Mouse (Mus musculus) adrenal gland, postnatal 10 days (tissue): Measurements from ENCODE around the gene Serac1. TPM values are rescaled to one million over a fixed set of nuclear protein-coding genes. Genes with fewer than 3 reads are reported as not detected.
"Not testable (repeated sequence)": the region's sequence is repeated elsewhere in the genome, so short reads cannot be mapped to it uniquely, and the experiment has no call there.

Experiments used
- DNase-seq: peaks from one replicate; pipeline ENCODE4 v3.0.0; 2021; ENCODE audit warnings: mixed read lengths
- total RNA-seq, 2 experiments: library from RNA; stranded (reverse); gene quantifications; 2 replicates each; pipeline ENCODE4 v1.2.3; 2021

Serac1 gene
- total RNA-seq, 2 experiments from 2014 or later = 5.4 to 8.2 TPM

GRCm38 (mm10) chr17:6066021-6066420 is 13.5 kb downstream of the Serac1 start:
- DNase-seq = peak; percentile 77

- no peak for DNase-seq
Measured at GRCm38 (mm10) chr17:6063532-6063931, 16.0 kb downstream of the Serac1 start.

DNA sequence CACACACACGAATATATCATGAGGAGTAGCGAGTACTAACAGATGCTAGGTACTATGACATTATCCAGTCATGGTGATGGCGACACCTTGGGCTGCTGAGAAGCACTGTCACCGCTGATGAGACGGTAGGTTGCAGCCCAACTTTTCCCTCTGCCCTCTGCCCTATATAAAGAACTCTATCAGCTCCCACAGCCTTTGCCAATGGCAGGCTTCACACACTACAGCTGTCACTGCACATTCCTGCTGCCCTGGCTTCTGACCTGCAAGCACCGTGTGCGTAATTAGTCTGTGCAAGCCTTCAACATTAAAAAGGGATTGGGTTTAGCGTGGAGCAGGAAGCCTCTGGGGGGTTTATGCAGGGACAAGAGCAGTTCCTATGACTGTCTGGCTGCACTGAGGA is 16.7 kb downstream of the Serac1 start:
- DNase-seq = no peak

DNA sequence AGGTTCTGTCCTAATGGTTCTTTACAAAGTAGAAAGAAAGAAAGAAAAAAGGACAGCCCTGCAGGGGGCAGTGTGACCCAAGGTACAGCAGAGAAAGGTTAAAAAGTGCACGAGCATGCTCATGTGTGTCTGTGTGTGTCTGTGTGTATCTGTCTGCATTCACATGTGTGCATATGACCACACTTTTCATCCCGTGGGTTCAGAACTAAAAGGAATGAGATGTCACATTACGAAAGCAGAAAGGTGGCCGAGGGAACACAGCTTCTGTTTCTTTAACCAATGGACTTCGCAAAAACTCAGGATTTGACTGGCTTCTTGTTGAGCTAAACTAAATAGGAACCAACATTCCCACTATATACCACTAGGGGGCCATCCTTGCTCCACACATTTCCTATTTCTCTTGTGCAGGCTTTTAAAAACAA is 24.6 kb downstream of the Serac1 start:
- peak; percentile 82 for DNase-seq

DNA sequence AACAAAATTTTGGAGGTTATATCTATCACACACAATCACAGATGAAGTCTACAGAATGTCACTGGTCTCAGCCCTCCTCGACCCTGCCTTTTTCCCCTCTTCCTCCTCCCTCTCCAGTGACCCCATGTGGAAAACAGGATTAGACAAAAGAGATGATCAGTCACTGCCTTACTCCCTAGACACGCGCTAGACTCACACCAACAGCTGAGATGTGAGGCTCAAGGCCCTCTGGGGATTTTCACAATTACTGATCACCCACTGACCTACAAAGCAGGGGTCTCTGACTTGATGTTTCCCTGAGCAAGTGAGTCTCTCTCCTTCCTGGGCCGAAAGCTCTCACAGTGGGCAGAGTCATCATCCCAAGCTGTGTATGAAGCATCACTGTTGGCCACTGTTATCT is 26.7 kb downstream of the Serac1 start:
- DNase-seq = no peak

DNA sequence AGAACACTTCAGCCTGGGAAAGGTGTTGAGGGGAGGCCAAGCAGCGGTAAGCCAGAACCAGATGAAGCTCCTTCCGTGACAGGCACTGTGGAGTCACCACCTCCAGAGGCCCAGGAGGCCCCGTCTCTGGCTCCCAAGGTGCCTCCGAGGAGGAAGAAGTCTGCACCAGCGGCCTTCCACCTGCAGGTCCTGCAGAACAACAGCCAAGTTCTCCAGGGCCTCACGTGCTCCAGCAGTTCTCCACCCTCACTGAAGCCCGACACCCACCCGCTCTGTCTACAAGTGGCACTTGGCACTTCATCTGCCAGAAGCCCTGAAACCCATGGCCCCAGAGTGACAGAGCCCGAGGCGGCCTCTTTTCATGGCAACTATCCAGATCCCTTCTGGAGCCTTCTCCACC is 42.0 kb downstream of the Serac1 start:
- DNase-seq = no peak

DNA sequence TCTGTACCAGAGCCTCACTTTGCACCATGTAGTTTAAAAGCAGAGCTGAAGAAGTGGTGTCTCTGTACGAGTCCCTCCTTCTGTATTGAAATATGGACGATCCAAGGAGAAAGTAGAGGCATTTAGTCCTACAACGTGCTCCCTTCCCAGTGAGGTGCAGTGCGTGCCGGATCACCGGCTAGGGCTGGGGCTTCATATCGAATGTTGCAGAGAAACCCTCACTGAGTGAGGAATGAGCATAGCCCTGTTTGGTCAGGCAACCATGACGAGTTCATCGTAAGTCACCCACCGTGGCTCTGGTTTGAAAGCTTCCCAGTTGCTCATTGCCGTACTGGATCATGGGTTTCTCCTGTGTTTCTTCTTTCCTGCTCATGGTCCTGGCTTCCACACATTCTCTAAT is 42.7 kb downstream of the Serac1 start:
- DNase-seq = no peak

- DNase-seq = no peak
Measured at GRCm38 (mm10) chr17:6036458-6036857, 43.1 kb downstream of the Serac1 start.

- no peak for DNase-seq
Measured at GRCm38 (mm10) chr17:6035661-6036060, 43.9 kb downstream of the Serac1 start.

DNA sequence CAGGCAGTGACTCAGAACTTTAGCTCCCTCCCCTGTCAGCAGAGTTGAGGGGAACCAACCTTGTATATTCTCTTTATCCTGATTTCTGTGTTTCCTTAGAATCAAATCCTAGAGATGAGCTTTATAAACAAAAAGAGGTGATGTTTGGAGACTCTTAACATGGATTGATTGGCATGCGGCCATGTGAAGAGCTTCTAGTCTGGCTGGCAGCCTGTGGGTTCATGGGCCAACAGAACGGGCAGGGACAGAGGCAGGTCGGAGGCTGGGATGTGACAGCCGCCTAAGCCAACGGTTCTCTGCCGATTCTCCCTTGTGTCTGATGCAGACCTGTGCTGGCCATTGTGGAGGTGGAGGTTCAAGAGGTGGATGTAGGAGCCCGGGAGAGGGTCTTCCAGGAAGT is 53.7 kb downstream of the Serac1 start:
- DNase-seq = no peak

GRCm38 (mm10) chr17:6021374-6021789 is 58.2 kb downstream of the Serac1 start:
- DNase-seq = not testable (repeated sequence)

DNA sequence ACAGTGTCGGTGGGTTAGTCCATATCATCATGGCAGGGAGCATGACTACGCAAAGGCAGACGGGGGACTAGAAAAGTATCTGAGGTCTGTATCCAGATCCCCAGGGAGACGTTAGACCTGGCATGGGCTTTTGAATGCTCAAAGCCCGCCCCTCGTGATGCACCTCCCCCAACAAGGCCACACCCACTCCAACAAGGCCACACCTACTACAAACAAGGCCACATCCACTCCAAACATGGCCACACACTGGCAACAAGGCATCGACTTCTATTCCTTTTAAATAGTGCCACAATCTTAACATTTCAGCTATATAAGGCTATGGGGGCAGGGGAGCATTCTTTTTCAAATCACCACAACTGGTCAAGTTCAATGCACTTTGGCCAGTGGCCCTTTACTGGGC is 58.9 kb downstream of the Serac1 start:
- no peak for DNase-seq

GRCm38 (mm10) chr17:6019776-6020175 is 59.8 kb downstream of the Serac1 start:
- peak; percentile 75 for DNase-seq

DNA sequence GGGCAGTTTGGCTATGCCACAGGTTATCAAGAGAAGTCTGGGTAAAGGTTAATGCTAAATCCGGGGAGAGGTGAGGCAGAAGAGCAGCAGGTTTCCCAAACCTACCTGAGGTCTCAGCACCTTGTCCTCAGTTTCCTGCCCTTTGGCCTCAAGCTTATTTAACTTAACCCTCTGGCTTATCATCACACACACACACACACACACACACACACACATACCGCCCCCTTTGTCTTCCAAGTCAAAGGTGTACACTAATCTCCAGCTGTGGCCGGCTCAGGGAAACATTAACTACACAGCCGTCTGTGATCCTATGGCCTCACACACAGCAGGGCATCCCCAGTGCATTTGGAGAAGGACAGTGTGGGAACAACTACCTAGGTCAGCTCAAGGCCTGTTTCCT is 61.2 kb downstream of the Serac1 start:
- no peak for DNase-seq

DNA sequence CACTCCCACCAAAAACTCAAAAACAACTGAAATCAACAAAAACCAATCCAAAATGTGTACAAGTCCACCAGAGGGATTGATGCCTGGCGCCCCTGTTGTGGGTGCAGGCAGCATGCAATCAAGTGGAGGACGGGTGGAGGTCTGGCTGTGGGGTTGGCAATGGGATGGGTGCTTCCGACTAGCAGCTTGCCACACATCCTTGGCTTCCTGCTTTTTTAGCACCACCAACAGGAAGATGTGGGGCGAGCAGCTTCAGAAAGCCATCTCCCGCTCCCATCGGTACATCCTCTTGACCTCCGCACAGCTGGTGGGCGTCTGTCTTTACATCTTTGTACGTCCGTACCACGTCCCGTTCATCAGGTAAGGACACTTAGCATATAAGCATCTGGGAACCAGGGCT is 62.3 kb downstream of the Serac1 start:
- DNase-seq = no peak

DNA sequence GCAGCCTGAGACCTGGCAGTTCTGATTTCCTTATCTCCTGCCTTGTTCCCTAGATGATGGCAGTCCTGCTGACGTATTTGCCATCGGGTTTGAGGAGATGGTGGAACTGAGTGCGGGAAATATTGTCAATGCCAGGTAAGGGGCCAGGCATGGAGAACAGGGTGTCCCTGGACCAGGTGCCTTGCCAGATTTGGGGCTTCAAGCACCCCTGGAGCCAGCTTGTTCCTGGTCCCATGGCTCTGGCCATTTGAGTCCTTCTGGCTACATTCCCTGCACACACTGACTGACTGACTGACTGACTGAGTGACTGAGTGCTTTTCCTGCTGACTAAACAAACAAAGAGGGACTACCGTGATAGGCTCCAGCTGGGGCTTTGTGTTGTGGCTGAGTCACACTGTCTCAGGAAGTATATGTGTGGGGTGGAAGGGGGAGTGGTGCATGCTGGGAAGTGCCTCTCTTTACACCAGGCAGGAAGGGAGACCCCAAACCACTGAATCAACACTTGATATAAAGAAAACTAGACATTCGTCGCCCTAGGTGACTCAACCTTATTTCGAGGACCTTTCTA is 63.2 kb downstream of the Serac1 start:
- no peak for DNase-seq

GRCm38 (mm10) chr17:6014985-6015384 is 64.6 kb downstream of the Serac1 start:
- DNase-seq = no peak

- DNase-seq = no peak
Measured at GRCm38 (mm10) chr17:6013079-6013478, 66.5 kb downstream of the Serac1 start.

DNA sequence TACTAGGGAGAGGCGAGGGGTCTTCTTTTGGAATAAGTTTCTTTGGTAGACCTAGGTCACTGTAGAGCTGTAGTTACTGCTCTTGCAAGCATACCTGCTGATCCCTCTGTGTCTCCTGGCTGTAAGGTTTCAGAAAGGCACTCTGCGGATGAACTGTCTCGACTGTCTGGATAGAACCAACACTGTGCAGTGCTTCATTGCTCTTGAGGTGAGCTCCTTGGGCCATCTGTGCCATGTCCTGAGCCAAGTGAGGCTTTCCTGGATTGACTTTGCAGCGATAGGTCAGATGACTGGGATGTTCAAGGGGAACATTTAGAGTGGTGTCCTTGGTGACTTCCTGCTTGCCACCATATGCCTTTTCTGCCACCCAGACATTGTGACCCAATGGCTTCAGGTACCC is 69.9 kb downstream of the Serac1 start:
- no peak for DNase-seq

- DNase-seq = no peak
Measured at GRCm38 (mm10) chr17:6008590-6008989, 71.0 kb downstream of the Serac1 start.

DNA sequence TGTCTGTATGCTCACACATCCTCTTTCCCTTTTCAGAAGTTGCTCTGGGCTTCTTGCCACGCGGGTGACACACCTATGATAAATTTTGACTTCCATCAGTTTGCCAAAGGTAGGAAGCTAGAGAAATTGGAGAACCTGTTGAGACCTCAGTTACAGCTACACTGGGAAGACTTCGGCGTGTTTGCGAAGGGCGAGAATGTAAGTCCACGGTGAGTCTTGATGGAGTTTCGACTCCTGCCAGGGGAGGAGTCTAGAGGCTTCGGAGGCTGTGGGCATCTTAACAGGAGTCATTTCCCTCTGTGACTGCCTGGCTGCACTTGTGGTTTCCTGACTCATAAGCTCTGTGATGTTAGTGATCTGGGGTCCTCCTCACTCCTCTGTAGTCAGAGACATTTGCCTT is 71.6 kb downstream of the Serac1 start:
- DNase-seq = no peak

GRCm38 (mm10) chr17:6007101-6007780 is 72.3 kb downstream of the Serac1 start:
- no peak for DNase-seq

GRCm38 (mm10) chr17:6005638-6006471 is 73.7 kb downstream of the Serac1 start:
- DNase-seq = peak; percentile 62
